Mouse (Mus musculus) lung, adult 10 weeks (tissue): ENCODE data around the gene Olfr446. TPM values are rescaled to one million over a fixed set of nuclear protein-coding genes. Genes with fewer than 3 reads are reported as not detected.

ENCODE experiments used
- polyA plus RNA-seq: library from polyadenylated mRNA; stranded (reverse); fragments of 350-450 nt; fragmentation: Illumina TruSeq; extraction: RNeasy Lipid Tissue Mini Kit (QIAGEN cat#74804); gene quantifications from one replicate; pipeline ENCODE4 v1.2.3, GENCODE M21; 2014; ENCODE audit warnings: low read depth, low replicate concordance; ENCODE audit not compliant: insufficient read depth

Gene Olfr446
- not detected for polyA plus RNA-seq

DNA sequence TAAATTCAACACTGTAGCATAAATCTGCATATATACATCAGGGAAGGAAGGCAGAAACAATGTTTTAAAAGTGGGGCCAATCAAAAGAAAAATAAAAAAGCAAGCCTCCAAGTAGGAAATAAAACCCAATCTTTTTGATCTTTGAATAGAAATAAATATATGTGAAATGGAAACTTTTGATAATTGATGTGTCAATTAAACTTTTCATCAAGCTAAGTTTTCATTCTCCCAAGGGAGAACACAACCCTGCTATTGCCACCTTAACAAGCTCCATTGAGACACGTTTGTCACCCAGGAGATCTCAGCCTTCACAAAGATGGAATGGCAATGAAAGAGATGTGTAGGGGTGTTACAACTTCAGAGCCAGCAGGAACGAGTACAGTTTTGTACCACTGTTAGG, at the start of gene Olfr446:
TSS of gene Olfr446 (plus strand) at position 301 of the 400 bp plus-strand sequence.

DNA sequence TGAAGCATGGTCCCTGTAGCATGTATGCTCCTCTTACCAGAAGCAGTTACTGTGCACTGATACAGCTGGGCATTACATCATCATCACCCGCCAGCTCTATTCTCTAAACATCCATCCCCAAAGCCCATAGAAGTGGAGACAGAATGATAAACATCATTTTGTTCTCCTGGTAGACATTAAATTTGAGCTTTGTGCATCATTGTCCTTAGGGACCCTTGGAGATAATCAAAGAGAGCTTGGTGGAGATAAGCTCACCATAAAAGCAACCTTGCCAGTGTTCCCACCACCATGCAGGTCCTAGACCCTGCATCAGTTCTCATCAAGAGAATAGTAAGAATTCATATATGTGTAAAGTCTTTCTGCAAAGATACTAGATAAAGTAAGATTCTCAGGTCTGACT, 31.0 kb upstream of the Olfr446 start, which contains the start of gene Olfr448:
TSS of gene Olfr448 (plus strand) at position 301 of the 400 bp plus-strand sequence.

DNA sequence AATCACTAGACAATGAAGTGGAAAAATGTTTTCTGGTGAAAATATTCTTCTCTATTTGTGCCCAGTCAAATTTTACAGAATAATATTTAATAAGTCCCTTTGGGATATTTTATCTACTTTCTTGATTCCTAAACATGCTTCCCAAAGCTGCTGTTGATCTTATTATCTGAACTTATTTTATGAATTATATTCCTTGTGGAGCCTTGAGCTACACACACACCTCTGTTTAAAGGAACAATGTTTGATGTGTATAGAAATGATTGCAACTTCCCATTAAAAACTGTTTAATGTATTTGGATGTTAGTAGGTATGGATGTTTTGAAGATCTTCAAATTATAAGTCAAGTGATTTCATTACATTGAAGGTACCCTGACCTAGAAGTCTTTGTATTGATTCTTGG, 12.6 kb upstream of the Olfr446 start, which contains the start of gene Olfr447:
TSS of gene Olfr447 (plus strand) at position 301 of the 400 bp plus-strand sequence.

DNA sequence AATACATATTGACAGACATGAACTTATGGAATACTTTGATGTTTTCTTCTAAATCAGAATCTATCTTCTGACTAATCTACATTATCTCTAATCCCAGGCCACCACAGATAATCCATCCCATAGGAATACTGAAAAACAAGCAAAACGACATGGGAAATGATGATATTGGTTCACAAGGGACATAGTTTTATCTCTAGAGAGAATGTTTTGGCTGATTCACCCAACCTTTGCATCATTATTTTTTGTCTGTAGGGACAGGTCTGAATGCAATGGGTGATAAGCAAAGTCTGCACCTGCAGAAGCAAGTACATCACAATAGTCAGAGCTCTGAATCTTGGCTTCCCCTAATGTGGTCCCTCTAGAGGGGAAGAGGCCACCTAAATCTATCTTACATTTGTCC, 27.6 kb downstream of the Olfr446 start, which contains the start of gene Olfr444:
TSS of gene Olfr444 (plus strand) at position 301 of the 400 bp plus-strand sequence.

Other genes starting within 250 kb of the Olfr446 start
- 12.5 TPM for gene Tcaf1, start 211.3 kb upstream of the Olfr446 start, polyA plus RNA-seq
- not detected for gene Olfr453, start 182.0 kb upstream of the Olfr446 start, polyA plus RNA-seq
- not detected for gene Olfr38, start 165.0 kb upstream of the Olfr446 start, polyA plus RNA-seq
- gene Olfr452, start 136.3 kb upstream of the Olfr446 start, polyA plus RNA-seq, result not detected
- gene Olfr450, start 109.4 kb upstream of the Olfr446 start, polyA plus RNA-seq, result not detected
- not detected for gene Olfr449, start 87.0 kb upstream of the Olfr446 start, polyA plus RNA-seq
- gene Olfr448, start 30.9 kb upstream of the Olfr446 start, polyA plus RNA-seq, result not detected
- not detected for gene Olfr447, start 12.5 kb upstream of the Olfr446 start, polyA plus RNA-seq
- gene Olfr444, start 27.7 kb downstream of the Olfr446 start, polyA plus RNA-seq, result not detected
- not detected for gene Olfr441, start 185.0 kb downstream of the Olfr446 start, polyA plus RNA-seq
- not detected for gene Olfr237-ps1, start 225.2 kb downstream of the Olfr446 start, polyA plus RNA-seq
- gene Olfr437, start 241.9 kb downstream of the Olfr446 start, polyA plus RNA-seq, result not detected